Mouse (Mus musculus): ENCODE results near the gene Mturn.

- no peak for TF ChIP-seq USF1 (IDR thresholded peaks at IDR 0.05; ENCODE audit: low read depth)
- TF ChIP-seq MAX (IDR thresholded peaks at IDR 0.05; ENCODE audit: low read depth): no peak
- TF ChIP-seq POLR2A (IDR thresholded peaks at IDR 0.05; ENCODE audit: insufficient read length, low read depth): no peak
Measured at GRCm38 (mm10) chr6:54718779-54719685, 37.6 kb downstream of the Mturn start.
